Mouse (Mus musculus) MEL (cell line): ENCODE data around the gene Cab39.

Experiments
- BHLHE40 ChIP-seq: IDR thresholded peaks from 2 replicates; pipeline ENCODE4 v1.6.1; 2012; ENCODE audit warnings: low read depth, mild to moderate bottlenecking, inconsistent platforms, low read length, improper control_type of control experiment, borderline replicate concordance
- CTCF ChIP-seq, 3 experiments: IDR thresholded peaks in 2 of 3; conservative IDR thresholded peaks in 1 of 3; 2 replicates each; pipeline ENCODE4 v1.5.1; 2011 to 2012; ENCODE audit warnings: low read length in 3 of 3, low read depth in 2 of 3, mild to moderate bottlenecking in 2 of 3, improper control_type of control experiment in 1 of 3, inconsistent platforms in 1 of 3, mixed read lengths in 1 of 3, moderate library complexity in 1 of 3; ENCODE audit not compliant: control insufficient read depth in 1 of 3, insufficient read depth in 1 of 3, poor library complexity in 1 of 3, severe bottlenecking in 1 of 3
- EP300 ChIP-seq, 2 experiments: IDR thresholded peaks; 2 replicates each; pipeline ENCODE4 v1.6.1; 2011; ENCODE audit warnings: improper control_type of control experiment in 2 of 2, low read length in 2 of 2, low read depth in 1 of 2, mild to moderate bottlenecking in 1 of 2
- GABPA ChIP-seq: IDR thresholded peaks from 2 replicates; pipeline ENCODE4 v1.6.1; 2012; ENCODE audit warnings: low read depth, mild to moderate bottlenecking, inconsistent platforms, low read length, improper control_type of control experiment, moderate library complexity
- POLR2AphosphoS2 ChIP-seq: IDR thresholded peaks from 2 replicates; pipeline ENCODE4 v1.6.1; 2011; ENCODE audit warnings: low read length, improper control_type of control experiment
- RCOR1 ChIP-seq: IDR thresholded peaks from 2 replicates; pipeline ENCODE4 v1.6.1; 2012; ENCODE audit warnings: low read depth, mild to moderate bottlenecking, inconsistent platforms, low read length, improper control_type of control experiment
- USF1 ChIP-seq: IDR thresholded peaks from 2 replicates; pipeline ENCODE4 v1.6.1; 2014; ENCODE audit warnings: low read depth, mild to moderate bottlenecking, inconsistent platforms, low read length, improper control_type of control experiment, moderate library complexity
- ZKSCAN1 ChIP-seq: IDR thresholded peaks from 2 replicates; pipeline ENCODE4 v1.6.1; 2012; ENCODE audit warnings: low read depth, mild to moderate bottlenecking, inconsistent platforms, low read length, improper control_type of control experiment, moderate library complexity

DNA sequence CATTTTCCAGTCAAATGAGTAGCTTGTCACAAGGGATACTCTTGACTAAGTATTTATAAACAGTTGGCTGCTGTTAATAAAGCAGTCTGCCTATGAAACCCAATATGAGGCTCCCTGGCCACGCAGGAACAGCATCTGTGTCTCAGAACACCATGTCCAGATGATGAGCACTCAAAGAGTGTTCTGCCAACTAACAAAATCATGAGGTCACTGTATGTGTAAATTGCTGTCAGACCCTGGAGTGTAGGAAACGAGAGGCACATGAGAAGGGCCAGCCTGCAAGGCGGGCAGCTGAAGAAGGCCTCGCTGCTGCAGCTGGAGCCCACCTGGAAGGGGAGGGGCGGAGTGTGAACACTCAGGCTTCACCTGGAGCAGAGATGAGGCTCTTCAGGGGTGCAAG lies 33.9 kb downstream of the Cab39 start:
- TF ChIP-seq CTCF (IDR thresholded peaks at IDR 0.05 in 2 of 3, conservative IDR thresholded peaks at IDR 0.05 in 1 of 3; ENCODE audit: control insufficient read depth in 1 of 3, insufficient read depth in 1 of 3, low read depth in 2 of 3, low read length in 3 of 3, poor library complexity in 1 of 3, severe bottlenecking in 1 of 3) (no peak), RCOR1 (no peak), ZKSCAN1 (no peak), USF1 (no peak), GABPA (no peak), POLR2AphosphoS2 (no peak), BHLHE40 (no peak), EP300 (IDR thresholded peaks at IDR 0.05; ENCODE audit: low read depth in 1 of 2, low read length in 2 of 2) (no peak)
